Mouse (Mus musculus) testis, adult 2 months (tissue): Measurements from ENCODE around the gene Slc25a13.

Source experiments
- CTCF ChIP-seq: fragments of 200-500 bp; IDR thresholded peaks from 2 replicates; pipeline ENCODE4 v1.5.1; 2012; ENCODE audit warnings: low read depth, mild to moderate bottlenecking, inconsistent platforms, low read length, moderate library complexity; ENCODE audit not compliant: control insufficient read depth, insufficient read depth, insufficient replicate concordance
- POLR2A ChIP-seq: fragments of 200-500 bp; IDR thresholded peaks from 2 replicates; pipeline ENCODE4 v1.6.1; 2012; ENCODE audit warnings: low read depth, mild to moderate bottlenecking, inconsistent platforms, low read length, moderate library complexity; ENCODE audit not compliant: control insufficient read depth

DNA sequence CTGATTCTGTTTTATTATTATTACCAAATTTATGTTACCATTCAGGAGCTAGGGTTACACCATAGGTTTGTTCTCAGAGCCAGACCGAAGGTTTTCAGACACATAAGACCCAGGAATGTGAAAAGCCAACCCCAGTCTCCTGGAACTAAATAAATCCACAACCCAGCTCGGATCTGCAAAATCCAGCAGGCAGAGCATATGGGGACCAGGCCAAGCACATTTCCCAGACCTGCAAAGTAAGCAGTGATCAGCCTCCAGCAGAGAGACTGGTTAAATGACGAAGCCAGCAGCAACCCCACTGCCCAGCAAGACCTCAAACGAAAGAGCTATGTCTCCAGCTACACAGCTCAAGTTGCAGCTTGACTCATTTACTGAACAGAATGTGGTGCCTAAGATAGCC is 43.9 kb upstream of the Slc25a13 start:
- TF ChIP-seq POLR2A (no peak), CTCF (no peak)
